Mouse (Mus musculus) retina, postnatal 7 days (tissue): Measurements from ENCODE around the gene Mllt3.
"Not testable (repeated sequence)": the region's sequence is repeated elsewhere in the genome, so short reads cannot be mapped to it uniquely, and the experiment has no call there.

Source experiments
- DNase-seq: peaks from one replicate; pipeline ENCODE4 v3.0.0-alpha.2; 2012; ENCODE audit warnings: low read depth, low spot score

Mllt3 gene

DNA sequence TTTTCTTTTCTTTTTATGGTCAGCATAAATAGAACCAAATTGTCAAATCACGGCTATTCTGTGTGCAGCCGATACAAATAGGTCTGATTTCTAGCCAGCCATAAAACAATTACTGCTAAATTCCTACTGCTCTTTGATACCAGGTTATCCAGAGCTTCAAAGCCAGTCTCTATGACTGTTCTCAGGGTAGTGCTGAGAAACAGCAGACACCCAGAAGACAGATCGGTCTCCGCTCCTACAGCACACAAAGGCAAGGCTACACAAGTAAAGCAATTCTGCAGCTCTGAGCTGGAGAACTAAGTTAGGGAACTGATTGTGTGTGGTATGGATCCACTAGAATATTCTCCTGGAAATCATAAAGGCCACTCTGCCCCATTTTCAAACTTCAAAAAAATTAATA lies 20.4 kb downstream of the Mllt3 start:
- DNase-seq, result no peak

DNA sequence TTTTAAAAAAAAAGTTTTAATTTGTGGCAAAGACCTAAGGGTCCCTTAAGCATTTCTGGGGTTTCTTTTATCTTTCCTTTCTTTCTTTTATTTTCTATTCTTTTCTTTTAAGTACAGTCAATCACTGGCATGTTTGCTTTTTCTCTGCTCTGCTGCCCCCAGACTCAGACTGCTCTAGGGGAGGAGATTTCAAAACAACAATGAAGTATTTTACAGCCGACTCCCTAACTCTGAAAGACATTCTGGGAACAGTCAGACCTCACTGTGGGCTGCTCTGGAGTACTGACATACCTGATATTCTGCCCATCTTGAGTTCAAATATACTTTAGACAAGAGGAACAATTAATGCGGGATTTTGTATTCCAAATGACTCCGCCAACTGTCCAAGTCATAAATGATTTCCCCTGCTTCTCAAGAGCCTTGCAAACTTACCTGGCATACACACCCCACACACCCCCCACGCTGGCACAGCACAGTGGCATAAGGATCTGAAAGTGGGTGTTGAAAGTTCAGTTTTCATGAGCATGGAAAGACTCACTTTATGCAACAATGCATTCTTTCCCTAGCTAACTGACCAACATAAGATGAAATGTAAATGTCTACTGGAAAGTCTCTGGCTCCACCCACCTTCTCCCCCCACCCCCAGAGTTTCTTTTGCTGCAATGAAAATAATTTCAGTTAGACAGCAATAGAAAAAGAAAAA lies 21.1 kb downstream of the Mllt3 start:
- DNase-seq, result no peak

GRCm38 (mm10) chr4:88010441-88010840 lies 22.7 kb downstream of the Mllt3 start:
- no peak for DNase-seq

DNA sequence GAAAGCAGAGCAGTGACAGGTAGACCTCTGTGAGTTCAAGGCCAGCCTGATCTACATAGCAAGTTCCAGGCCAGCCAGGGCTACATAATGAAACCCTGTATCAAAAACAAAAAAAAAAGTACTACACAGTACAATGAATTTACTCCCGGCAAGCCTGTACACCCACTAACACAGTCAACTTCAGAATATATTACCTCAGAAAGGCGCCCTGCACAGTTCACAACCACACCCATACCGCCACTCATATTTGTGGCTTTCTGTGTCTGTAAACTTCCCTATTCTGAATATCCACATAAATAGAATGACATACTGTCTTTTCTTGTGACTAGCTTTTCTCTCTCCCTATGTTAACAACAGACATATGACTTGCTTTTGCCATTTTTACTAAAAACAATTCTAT lies 27.4 kb downstream of the Mllt3 start:
- no peak for DNase-seq

- DNase-seq, result no peak
Observed at GRCm38 (mm10) chr4:88003159-88003948, 29.8 kb downstream of the Mllt3 start.

DNA sequence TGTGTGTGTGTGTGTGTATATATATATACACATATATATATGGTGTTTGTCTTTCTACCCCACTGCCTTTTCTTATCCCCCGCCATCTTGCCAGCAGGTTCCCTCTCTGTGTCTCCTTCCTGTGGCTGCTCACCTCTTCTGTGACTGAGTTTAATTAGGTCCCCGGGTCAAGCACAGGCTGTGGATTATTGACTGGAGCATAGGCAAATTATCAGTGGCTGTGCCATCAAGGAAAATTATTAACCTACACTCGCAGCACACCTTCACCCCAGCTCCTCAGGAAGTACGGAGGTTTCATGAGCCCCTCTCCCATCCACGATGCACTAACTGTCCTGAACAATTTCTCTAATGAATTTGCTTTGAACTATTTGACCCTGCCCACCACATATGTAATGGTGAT lies 41.5 kb downstream of the Mllt3 start:
- DNase-seq, result no peak

- no peak for DNase-seq
Observed at GRCm38 (mm10) chr4:87990940-87991339, 42.2 kb downstream of the Mllt3 start.

GRCm38 (mm10) chr4:87985281-87985680 lies 47.9 kb downstream of the Mllt3 start:
- no peak for DNase-seq

DNA sequence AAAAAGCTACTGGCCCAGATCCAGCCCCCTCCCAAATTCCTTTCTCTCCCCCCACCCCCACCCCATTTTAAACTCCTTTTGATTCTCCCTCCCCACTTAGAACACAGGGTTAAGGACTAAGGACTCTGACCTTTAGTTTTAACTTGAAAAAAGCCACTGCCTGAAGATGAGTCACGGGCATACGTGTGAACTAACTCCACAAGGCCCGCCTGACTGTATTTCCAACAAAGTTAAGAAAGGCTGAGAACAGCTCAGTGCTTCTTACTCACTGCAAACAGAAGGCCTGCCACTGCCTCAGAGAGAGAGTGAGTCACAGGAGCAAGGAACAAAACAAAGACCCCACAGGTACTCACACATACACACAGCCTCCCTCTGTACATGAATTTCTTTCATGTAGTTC lies 48.6 kb downstream of the Mllt3 start:
- no peak for DNase-seq

DNA sequence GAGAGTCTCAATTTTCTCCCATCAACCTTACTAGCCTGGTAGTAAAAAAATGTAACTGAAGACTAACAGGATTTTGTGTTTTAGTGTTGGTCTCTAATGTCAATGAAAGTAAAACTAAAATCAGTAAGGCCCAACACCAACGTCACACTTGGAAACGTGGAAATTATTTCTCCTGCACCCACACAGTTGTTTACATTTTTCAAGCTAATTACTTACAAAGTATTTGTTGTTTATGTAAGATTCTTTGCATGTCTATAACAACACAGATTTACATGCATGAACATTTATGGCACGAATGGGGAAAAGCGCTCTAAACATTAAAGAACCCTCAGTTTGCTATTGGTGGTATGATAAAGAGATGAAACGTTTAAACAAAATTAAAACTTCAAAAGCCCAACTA lies 49.1 kb downstream of the Mllt3 start:
- DNase-seq, result no peak

DNA sequence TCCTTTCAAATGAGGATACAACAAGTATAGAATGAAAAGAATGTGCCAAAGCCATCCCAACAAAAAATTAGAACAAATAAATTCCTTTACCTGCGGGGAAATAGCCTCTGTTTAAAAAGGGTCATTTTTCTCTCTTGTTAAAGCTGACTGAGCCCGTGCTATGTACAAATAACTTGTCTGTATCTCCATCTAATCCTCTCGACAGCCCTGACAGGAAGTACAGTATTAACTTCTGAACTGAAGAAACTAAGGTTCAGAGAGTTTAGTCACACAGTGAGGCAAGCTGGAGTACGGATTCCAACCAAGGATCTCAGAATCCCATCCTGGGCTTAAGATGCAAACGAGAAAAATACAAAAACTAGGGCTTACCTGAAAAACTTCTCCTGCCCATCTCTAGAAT lies 50.6 kb downstream of the Mllt3 start:
- DNase-seq, result no peak

GRCm38 (mm10) chr4:87977820-87978448 lies 55.2 kb downstream of the Mllt3 start:
- no peak for DNase-seq

DNA sequence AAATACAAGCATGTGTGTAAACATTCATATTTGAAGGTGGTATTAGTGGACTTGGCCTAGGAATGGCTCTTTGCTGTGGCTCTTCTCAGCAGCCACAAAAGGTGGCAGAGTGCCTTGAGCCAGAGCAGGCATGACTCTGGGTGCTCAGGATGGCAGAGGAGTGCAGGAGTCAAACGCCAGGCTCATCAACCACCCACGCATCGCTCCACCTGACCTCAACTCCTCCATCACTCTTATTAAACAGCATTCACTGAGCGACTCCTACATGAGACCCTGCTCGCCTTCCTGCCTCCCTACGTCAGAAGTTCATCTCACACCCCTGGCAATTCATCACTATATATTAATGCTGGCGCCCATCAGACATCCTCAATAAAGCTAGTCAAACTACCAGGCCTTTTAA lies 67.3 kb downstream of the Mllt3 start:
- no peak for DNase-seq

DNA sequence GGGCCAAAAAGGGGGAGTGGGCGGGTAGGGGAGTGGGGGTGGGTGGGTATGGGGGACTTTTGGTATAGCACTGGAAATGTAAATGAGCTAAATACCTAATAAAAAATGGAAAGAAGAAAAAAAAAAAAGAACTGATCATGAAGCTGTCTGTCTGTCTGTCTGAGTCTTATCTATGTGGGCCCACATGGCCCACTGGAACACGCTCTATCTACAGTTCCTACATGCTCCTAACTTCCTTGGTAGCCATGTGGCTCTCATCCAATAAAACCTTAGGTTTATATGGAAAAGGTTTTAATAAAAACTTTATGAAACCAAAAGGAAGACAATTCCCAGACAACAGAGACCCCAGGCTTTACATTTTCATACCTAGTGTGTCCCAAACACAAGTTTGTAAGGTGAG lies 68.3 kb downstream of the Mllt3 start:
- DNase-seq, result not testable (repeated sequence)

GRCm38 (mm10) chr4:87963773-87964076 lies 69.4 kb downstream of the Mllt3 start:
- no peak for DNase-seq

GRCm38 (mm10) chr4:87963055-87963772 lies 70.0 kb downstream of the Mllt3 start:
- no peak for DNase-seq

DNA sequence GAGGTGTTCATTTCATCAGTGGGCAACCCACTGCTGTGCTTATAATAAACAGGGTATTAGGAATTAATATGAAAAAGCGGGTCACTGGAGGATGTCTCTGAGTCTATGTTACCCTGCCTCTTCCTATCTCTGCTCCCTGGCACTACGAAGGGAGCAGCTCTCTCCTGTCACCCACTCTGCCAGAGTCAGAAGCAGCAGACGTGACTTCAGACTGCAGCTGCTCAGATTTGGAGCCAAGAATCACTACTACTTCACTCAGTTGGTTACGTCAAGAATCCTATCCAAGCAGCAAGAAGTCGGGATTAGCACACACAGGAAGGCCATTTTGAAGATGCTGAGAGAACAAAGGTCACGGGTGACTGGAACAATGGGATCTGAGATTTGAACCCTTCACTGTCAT lies 71.3 kb downstream of the Mllt3 start:
- no peak for DNase-seq

- no peak for DNase-seq
Observed at GRCm38 (mm10) chr4:87957852-87958251, 75.3 kb downstream of the Mllt3 start.

DNA sequence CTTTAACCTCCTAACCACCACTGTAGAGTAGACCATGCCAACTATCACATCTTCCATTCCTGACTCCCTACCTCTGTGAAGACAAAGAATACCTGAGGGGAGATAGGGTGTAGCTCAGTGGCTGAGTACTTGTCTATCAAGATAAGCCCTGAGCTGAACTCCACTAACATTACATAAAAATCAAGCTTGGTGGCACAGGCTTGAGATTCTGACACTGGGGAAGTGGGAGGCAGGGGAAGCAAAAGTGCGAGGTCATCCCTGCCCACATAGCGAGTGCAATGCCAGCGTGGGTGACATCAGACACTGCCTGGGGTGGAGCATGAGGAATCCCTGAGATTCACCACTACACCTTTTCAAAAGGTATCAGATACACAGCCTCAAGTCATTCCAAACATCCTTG lies 76.0 kb downstream of the Mllt3 start:
- DNase-seq, result no peak

DNA sequence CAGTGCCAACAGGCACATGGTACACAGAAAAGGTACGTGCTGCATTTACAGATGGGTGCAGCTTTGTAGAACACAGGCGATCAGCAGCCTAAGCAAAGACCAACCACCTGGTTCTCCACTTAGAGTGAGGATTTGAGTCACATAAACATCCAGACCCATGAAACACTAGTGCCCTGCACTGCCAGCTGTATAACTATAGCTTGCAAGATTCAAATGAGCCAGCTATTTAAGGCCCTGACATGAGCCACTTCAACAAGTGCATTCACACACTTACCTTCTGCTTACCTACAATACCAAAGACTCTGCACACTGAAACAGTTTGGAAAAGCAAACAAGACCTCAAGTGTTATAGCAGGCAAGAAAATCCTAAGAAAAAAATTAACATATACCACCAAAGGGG lies 78.0 kb downstream of the Mllt3 start:
- DNase-seq, result no peak

DNA sequence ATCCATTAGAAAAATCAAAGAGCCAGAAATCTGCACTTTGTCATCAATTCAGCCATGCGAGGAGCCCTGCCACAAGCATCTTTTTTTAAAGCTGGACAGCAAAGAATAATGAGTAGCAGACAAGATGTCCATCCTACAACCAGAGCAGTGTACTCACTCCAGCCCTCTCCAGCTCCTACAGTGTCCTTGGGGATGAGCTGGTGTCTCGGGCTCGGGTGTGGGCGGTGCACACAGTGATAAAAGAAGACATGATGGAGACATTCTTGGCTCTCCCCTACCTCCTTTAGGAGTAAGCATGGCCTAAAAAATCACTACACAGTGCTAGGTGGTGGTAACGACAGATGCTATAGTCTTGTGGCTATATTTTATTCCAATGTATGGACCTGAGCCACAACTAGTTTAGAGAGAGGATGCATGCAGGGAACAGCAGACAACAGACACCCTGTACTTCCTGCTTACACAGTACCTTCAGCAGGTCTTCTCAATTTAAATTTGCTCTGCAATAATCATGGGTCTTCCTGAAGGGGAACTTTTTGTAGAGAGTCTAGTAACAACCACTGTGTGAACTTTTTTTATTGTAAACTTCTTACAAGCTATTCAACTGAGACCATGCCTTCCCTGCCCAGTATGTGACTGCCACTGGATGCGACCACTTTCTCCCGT lies 78.6 kb downstream of the Mllt3 start:
- DNase-seq, result no peak

GRCm38 (mm10) chr4:87953736-87954135 lies 79.4 kb downstream of the Mllt3 start:
- DNase-seq, result no peak
